Mouse (Mus musculus): ENCODE data around the gene Dsn1.

DNA sequence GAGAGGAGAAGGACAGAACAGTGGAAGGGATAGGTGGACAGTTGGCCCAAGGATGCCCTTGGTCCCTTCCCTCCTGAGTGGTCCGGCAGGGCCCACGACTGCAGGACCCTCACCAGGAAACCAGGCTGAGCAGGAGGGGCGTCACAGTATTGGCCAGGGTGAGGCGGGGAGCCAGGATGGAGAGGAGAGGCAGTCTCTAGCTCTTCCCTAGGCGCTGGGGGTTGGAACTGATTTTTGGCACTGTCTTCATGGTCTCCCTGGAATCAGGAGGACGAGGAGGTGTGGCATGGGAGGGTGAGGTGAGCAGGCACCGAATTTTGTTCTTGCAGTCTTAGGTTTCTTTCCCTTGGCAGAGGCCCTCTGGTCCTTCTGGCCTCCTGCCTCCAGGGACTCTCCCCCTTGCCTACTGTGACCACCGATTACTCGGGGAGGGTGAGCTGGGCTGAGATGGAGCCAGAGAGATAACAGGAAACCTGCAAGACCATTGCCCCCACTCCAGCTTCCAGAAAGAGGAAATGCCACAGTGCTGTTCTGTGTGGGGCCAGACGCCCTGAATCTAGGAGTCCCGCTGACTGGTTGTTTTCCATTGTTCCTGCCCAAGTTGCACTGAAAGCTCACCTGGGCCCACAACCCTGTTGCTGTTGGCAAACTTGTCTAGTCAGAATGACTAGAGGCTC, 3.8 kb upstream of the Dsn1 start:
- TF ChIP-seq CTCF (IDR thresholded peaks at IDR 0.05; ENCODE audit: low read depth) (no peak), EP300 (IDR thresholded peaks at IDR 0.05; ENCODE audit: low read depth) (no peak)
